Mouse (Mus musculus): ENCODE results near the gene Mgam.
A peak's percentile ranks its signal among the peaks of the same experiment; 100 is the strongest.
"Not testable (repeated sequence)": the region's sequence is repeated elsewhere in the genome, so short reads cannot be mapped to it uniquely, and the experiment has no call there.

Gene Mgam

DNA sequence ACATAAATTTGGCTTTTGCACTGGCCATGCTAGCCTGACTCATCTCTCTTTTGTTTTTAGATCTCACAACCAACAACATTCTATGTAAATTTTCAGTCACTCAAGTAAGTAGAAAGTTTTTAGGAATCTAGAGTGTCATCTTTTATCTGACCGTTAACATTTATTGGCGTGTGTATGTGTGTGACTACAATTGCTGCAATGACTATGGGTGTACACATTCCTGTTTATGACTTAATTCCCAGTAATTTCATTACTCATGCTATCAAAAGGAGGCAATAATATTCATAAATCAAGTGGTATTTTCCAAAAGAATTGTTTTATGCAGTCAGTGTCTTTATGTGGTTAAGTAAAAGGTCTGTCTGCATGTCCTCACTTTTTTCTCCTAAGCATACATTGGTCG is 110.9 kb downstream of the Mgam start:
- DNase-seq (ENCODE audit: low read depth) = no peak

DNA sequence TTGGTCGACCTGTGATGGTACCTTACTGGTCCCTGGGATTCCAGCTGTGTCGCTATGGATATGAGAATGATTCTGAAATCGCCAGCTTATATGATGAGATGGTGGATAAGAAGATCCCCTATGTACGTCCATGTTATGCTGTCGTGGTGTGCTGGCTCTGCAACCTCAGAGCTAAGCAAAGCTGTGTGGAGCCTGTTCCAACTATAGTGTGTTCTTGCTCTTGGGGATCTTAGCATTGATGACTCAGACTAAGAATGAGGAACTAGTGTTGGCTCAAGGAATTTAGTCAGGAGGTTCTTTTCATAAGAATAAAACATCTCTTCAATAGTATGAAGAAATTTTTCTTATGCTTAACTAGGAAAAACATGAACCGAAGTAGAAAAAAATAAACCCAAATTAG is 120.4 kb downstream of the Mgam start:
- DNase-seq (ENCODE audit: low read depth) = not testable (repeated sequence)

DNA sequence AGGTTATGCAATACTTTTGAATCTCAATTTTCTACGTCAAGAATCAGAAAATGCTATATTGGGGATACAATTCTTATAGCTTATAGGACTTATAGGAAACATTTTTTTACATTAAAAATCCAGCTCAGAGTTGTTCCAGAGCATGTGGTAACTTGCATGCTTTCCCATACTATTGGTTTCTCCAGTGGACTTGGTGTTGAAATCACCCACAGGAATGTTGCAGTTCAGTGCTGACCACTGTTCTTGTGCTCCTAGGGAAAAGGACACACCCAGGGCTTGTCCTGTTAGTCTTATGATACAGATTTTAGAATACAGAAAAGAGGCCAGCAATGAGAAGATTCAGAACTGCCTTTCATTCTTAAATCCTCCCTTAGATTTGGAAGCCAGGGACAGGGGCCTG is 127.3 kb downstream of the Mgam start:
- DNase-seq (ENCODE audit: low read depth) = no peak

DNA sequence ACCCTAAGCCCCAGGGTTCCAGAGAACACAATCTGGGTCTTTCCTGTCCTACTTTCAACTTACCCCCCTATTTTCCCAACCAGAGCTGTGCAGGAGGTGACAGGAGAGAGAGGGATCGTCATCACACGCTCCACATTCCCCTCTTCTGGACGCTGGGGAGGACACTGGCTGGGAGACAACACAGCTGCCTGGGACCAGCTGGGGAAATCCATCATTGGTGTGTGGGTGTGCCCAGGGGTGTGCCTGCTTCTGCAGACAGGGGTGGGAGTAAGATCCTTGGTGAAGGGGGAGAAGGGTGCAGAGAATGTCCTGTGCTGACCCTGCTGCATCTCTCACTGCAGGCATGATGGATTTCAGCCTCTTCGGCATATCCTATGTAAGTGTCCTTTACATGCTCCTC is 128.7 kb downstream of the Mgam start:
- DNase-seq (ENCODE audit: low read depth) = not testable (repeated sequence)

DNA sequence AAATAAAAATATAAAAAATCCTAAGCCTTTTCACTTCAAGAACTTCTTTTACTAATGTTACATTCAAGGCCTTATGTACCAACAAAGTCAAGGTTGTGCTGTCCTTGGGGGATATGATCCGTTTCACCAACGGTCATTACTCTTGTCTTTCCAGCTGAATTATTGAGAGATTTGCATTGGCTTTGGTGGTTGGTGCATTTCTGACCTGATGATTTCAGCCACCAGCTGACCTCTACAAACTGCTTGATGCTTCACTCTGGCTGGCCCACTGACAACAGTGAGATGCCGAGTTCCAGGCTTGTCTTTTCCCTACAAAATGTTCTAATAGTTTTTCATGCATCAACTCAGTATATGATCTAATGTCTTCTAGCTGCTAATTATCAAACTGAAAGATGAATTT is 146.0 kb downstream of the Mgam start:
- no peak for DNase-seq (ENCODE audit: low read depth)

DNA sequence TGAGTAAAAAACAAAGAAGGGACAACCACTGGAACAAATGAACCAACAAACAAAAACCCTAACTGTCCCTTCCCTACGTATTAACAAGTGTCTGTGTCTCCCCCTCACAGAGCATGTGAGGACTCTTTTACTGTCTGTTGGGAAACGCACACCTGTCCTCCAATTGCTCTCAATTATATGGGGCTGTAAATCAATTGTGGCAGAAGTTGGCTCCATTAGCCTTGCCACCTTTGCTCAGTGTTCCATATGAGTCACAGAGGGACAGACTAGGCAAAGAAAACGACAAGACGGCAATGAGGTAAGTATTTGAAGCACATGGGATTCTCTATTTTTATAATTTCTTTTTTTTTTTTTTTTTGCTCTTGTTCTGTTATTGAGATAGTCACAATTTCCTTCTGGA is 149.8 kb downstream of the Mgam start:
- DNase-seq (ENCODE audit: low read depth) = no peak

DNA sequence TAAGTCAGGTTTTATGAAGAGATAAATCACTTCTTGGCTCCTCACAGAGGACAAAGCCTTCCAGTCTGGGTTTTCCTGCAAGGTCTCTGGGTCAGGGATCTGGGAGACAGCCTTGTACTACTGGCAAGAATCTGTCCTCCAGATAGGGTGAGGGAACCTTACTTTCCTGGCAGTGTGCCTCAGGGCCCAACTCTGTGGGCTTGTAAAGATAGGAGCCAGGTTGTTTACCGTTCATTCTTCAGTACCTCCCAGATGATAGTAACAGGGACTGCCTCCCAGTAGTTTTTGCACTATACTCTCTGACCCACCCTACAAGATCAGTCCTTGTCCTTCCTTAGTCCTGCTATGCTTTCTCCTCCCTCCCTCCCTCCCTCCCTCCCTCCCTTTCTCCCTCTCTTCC is 155.0 kb downstream of the Mgam start:
- no peak for DNase-seq (ENCODE audit: low read depth)

DNA sequence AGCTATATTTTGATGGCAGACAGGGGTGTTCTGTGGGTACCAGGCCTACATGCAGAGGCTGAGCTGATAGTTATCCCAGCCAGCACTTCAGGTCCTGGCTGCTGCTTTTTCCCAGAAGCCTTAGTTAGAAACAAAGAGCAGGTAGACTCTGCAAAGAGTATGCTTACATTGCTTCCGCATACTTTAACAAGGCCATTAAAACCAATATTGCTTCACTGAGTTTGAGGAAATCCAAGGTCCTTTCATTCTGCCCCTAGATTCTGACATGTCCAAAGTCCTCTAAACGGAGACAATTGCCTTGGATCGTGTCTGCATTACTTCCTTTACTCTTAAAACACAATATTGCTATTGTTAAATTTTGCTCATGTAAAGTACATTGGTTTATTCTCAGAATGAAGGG is 155.7 kb downstream of the Mgam start:
- no peak for DNase-seq (ENCODE audit: low read depth)

DNA sequence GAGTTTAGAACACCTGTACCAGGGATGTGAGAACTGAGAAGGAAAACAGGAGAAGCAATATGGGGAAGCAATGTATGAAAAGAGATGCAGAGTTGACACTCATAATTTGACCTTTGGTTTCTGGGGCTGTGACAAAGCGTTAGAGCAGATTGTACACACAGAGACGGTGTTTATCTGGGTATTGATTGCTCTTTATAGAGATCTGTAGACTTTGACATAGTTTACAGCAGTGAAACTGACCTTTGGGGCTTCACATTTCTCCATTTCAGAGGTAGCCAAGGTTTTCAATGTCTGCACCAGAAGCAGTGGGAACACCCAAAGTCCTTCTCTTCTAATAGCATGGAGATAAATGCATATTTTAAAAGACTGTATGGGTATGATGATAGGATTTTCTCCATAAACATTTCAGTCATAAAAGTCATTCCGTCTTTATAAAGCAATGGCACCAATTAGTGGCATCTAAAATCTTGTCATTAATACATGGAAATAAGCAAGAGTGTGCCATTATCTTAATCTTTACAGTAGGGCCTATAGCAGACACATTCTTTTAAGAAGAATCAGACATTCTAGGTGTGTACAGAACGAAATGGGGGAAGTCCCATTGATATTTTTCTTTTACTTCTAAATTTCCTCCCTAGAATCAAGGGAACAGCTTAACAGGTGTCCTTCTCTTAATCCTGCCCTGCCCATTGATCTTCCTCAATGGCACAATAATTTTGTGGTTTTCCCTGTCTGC is 166.6 kb downstream of the Mgam start:
- DNase-seq (ENCODE audit: low read depth) = no peak

DNA sequence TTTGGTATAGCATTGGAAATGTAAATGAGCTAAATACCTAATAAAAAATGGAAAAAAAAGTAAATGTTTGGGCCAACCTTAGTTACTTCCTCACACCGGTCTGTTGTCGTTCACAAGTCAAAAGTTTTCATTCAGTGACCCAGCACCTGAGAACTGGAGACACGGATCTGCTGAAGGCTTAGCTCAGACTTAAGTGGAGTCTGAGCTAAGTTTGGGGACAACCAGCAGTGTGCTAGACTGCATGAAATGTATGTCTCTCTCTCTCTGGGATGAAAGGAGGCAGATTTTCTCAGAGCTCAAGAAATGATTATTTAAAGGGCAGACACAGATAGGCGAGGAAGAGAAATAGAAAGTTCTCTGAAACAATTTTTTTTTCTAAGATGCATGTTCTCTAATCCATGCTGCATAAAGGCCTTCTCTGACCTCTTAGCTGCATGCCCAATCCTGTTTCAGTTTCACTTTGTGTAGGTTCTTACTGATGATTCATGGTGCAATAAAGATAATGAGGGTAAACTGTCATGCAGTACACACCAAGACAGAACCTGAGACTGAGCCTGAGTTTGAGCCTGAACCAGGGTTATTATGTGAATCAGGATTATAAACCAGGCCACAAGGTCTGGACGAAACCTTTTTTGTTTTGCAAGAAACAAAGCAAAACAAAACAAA is 189.7 kb downstream of the Mgam start:
- peak; percentile 35 for DNase-seq (ENCODE audit: low read depth)

All from naive thymus-derived CD4-positive, alpha-beta T cell, adult 2 months (primary cell).